Mouse (Mus musculus) cortical plate, adult 2 months (tissue): ENCODE data around the gene Sp8.

Source experiments
- CTCF ChIP-seq: fragments of 200-500 bp; IDR thresholded peaks from 2 replicates; pipeline ENCODE4 v1.5.1; 2011; ENCODE audit warnings: mild to moderate bottlenecking, control low read depth, low read length; ENCODE audit not compliant: insufficient read depth; ENCODE audit errors: extremely low read depth
- POLR2A ChIP-seq: fragments of 200-500 bp; IDR thresholded peaks from 2 replicates; pipeline ENCODE4 v1.6.1; 2011; ENCODE audit warnings: mild to moderate bottlenecking, low read length, control low read depth; ENCODE audit not compliant: insufficient read depth; ENCODE audit errors: extremely low read depth

GRCm38 (mm10) chr12:118836411-118837341 lies 9.5 kb upstream of the Sp8 start:
- TF ChIP-seq CTCF = no peak
- no peak for TF ChIP-seq POLR2A
